Mouse (Mus musculus) stomach, postnatal 0 days (tissue): Measurements from ENCODE around the gene Ppip5k1. TPM values are rescaled to one million over a fixed set of nuclear protein-coding genes. Genes with fewer than 3 reads are reported as not detected.
"Not testable (repeated sequence)": the region's sequence is repeated elsewhere in the genome, so short reads cannot be mapped to it uniquely, and the experiment has no call there.

Experiments used
- ATAC-seq: fragments of 200-750 bp; cut with Nextera tagmentation; 2 replicates; pipeline ENCODE4 v1.8.0; 2017; ENCODE audit not compliant: low FRiP score, low TSS enrichment
- DNase-seq: peaks from one replicate; pipeline ENCODE4 v3.0.0-alpha.2; 2016; ENCODE audit warnings: low spot score
- H3K27ac ChIP-seq: fragments of 300-500 bp; sonication (generic); replicated peaks from 2 replicates; pipeline ENCODE4 v1.5.1; 2014; ENCODE audit warnings: mild to moderate bottlenecking, control low read depth
- H3K27me3 ChIP-seq: fragments of 300-500 bp; sonication (generic); 2 replicates; pipeline ENCODE4 v1.6.1; 2014; ENCODE audit warnings: low read length; ENCODE audit not compliant: control insufficient read depth, insufficient read depth
- H3K36me3 ChIP-seq: fragments of 300-500 bp; sonication (generic); 2 replicates; pipeline ENCODE4 v1.6.1; 2014; ENCODE audit warnings: low read length, mixed read lengths; ENCODE audit not compliant: control insufficient read depth, insufficient read depth
- H3K4me1 ChIP-seq: fragments of 300-500 bp; sonication (generic); replicated peaks from 2 replicates; pipeline ENCODE4 v1.6.1; 2014; ENCODE audit warnings: antibody characterized with exemption; ENCODE audit not compliant: control insufficient read depth, insufficient read depth
- H3K4me2 ChIP-seq: fragments of 300-500 bp; sonication (generic); replicated peaks from 2 replicates; pipeline ENCODE4 v1.6.1; 2014; ENCODE audit warnings: low read depth, mild to moderate bottlenecking, control low read depth, moderate library complexity
- H3K4me3 ChIP-seq: fragments of 300-500 bp; sonication (generic); 2 replicates; pipeline ENCODE4 v1.5.1; 2014; ENCODE audit warnings: low read depth, low read length, control low read depth
- H3K9ac ChIP-seq: fragments of 300-500 bp; sonication (generic); 2 replicates; pipeline ENCODE4 v1.6.1; 2014; ENCODE audit warnings: mild to moderate bottlenecking, low read length, control low read depth, mixed read lengths
- H3K9me3 ChIP-seq: fragments of 300-500 bp; sonication (generic); 2 replicates; pipeline ENCODE4 v1.6.1; 2016; ENCODE audit warnings: low read length; ENCODE audit not compliant: control insufficient read depth
- CTCF ChIP-seq: IDR thresholded peaks from 2 replicates; pipeline ENCODE4 v1.5.1; 2016; ENCODE audit warnings: antibody characterized with exemption, low read depth, mild to moderate bottlenecking, moderate library complexity
- EP300 ChIP-seq: optimal IDR thresholded peaks from 2 replicates; pipeline ENCODE3; 2016; ENCODE audit warnings: antibody characterized with exemption
- WGBS: fragments of 180-500 bp; shearing (Covaris S2); extraction: QIAGEN DNeasy Blood & Tissue Kit; methylation state at CpG from one replicate; pipeline ENCODE4 v1.1.7; 2014; 5-methylcytosine and 5-hydroxymethylcytosine counted together
- polyA plus RNA-seq: library from polyadenylated mRNA; unstranded; fragments of >200 nt; fragmentation: Nextera tagmentation; extraction: Ambion mirVana; gene quantifications from 2 replicates; pipeline ENCODE4 v1.2.1, GENCODE M21; 2015

The Ppip5k1 gene
- 13.9 and 14.1 TPM in 2 replicates for polyA plus RNA-seq

GRCm38 (mm10) chr2:121354820-121355592 lies at the start of gene Ppip5k1:
Gene Ppip5k1, minus strand, starts transcription at chr2:121355396.
- Histone ChIP-seq H3K4me3 (peak within 1 kb of the TSS; percentile 71), H3K4me2 (peak within 1 kb of the TSS; percentile 96), H3K9me3 (no peaks in the 10 kb centered on the region), H3K9ac (peak within 1 kb of the TSS; percentile 73), H3K27ac (peak within 1 kb of the TSS; percentile 56), H3K36me3 (no peaks in the 10 kb centered on the region; the same call in 1 of the 2 replicates), H3K27me3 (no peaks in the 10 kb centered on the region), H3K4me1 (no peaks in the 10 kb centered on the region)
- ATAC-seq (peak; percentile 87), DNase-seq (peak; percentile 98)
- under 1% methylated on average over 57 of the region's 58 CpGs for WGBS
- no peak for TF ChIP-seq EP300
- peak; percentile 97 for TF ChIP-seq CTCF

- no peak for TF ChIP-seq CTCF
- TF ChIP-seq EP300, result no peak
- Histone ChIP-seq H3K4me1 (no peaks in the 10 kb centered on the region), H3K4me2 (no peak overlapping the region), H3K9ac (no peak overlapping the region), H3K9me3 (no peaks in the 10 kb centered on the region), H3K27me3 (no peaks in the 10 kb centered on the region), H3K4me3 (no peak overlapping the region), H3K36me3 (no peaks in the 10 kb centered on the region), H3K27ac (no peak overlapping the region)
- DNase-seq, result no peak
- ATAC-seq, result no peak
Measured at GRCm38 (mm10) chr2:121403296-121403695, 48.1 kb upstream of the Ppip5k1 start.

GRCm38 (mm10) chr2:121396624-121397023 lies 41.4 kb upstream of the Ppip5k1 start:
- Histone ChIP-seq H3K9ac (no peak overlapping the region), H3K36me3 (no peaks in the 10 kb centered on the region), H3K27me3 (no peaks in the 10 kb centered on the region), H3K9me3 (no peaks in the 10 kb centered on the region), H3K4me3 (no peak overlapping the region), H3K4me2 (no peak overlapping the region), H3K4me1 (no peaks in the 10 kb centered on the region), H3K27ac (no peak overlapping the region)
- ATAC-seq (no peak), DNase-seq (peak; percentile 82)
- TF ChIP-seq CTCF (peak; percentile 89), EP300 (no peak)
- 12% methylated on average over 8 of the region's 8 CpGs for WGBS

- not testable (repeated sequence) for H3K27ac ChIP-seq, DNase-seq, H3K4me1 ChIP-seq, H3K36me3 ChIP-seq, ATAC-seq, H3K4me2 ChIP-seq, H3K27me3 ChIP-seq, H3K9ac ChIP-seq, H3K4me3 ChIP-seq, H3K9me3 ChIP-seq
- WGBS, result 93% methylated on average over 14 of the region's 17 CpGs
Measured at GRCm38 (mm10) chr2:121386961-121387575, 31.9 kb upstream of the Ppip5k1 start, which contains the start of gene Strc. Gene Strc, minus strand, starts transcription at chr2:121387168.

GRCm38 (mm10) chr2:121374766-121375165 lies 19.6 kb upstream of the Ppip5k1 start:
- Histone ChIP-seq H3K9ac (no peak overlapping the region), H3K4me3 (no peak overlapping the region), H3K4me2 (no peak overlapping the region), H3K4me1 (no peaks in the 10 kb centered on the region), H3K36me3 (no peaks in the 10 kb centered on the region), H3K27ac (no peak overlapping the region), H3K9me3 (no peaks in the 10 kb centered on the region), H3K27me3 (no peaks in the 10 kb centered on the region)
- ATAC-seq (no peak), DNase-seq (no peak)
- TF ChIP-seq CTCF (no peak), EP300 (no peak)
- WGBS, result 43% methylated on average over 2 of the region's 2 CpGs

- H3K9ac ChIP-seq, result no peak overlapping the region
- H3K9me3 ChIP-seq, result no peaks in the 10 kb centered on the region
- DNase-seq (no peak), ATAC-seq (no peak)
- no peak overlapping the region for H3K4me3 ChIP-seq
- no peaks in the 10 kb centered on the region for H3K27me3 ChIP-seq
- 72% methylated on average over 3 of the region's 3 CpGs for WGBS
- H3K4me2 ChIP-seq, result no peak overlapping the region
- no peaks in the 10 kb centered on the region for H3K36me3 ChIP-seq
- TF ChIP-seq CTCF, result no peak
- no peak for TF ChIP-seq EP300
- H3K27ac ChIP-seq, result no peak overlapping the region
- H3K4me1 ChIP-seq, result no peaks in the 10 kb centered on the region
Measured at GRCm38 (mm10) chr2:121372266-121372665, 17.1 kb upstream of the Ppip5k1 start.
